Mouse (Mus musculus) cerebellum, adult 8-10 months (tissue): ENCODE measurements at regions not wholly inside any gene's neighbourhood (a gene's known extent, or its start where the extent isn't known, plus 50 kb on each side); places are given as distances from the start of the nearest gene placed in this dataset.
A peak's percentile ranks its signal among the peaks of the same experiment; 100 is the strongest.

ENCODE experiments used
- DNase-seq: peaks from one replicate; pipeline ENCODE4 v3.0.0; 2022

- DNase-seq: no peak
Measured at GRCm38 (mm10) chr11:27280791-27281190, 687.0 kb upstream of the Vrk2 start.

- peak; percentile 5 for DNase-seq
Measured at GRCm38 (mm10) chr11:27264253-27264652, 670.5 kb upstream of the Vrk2 start.

DNA sequence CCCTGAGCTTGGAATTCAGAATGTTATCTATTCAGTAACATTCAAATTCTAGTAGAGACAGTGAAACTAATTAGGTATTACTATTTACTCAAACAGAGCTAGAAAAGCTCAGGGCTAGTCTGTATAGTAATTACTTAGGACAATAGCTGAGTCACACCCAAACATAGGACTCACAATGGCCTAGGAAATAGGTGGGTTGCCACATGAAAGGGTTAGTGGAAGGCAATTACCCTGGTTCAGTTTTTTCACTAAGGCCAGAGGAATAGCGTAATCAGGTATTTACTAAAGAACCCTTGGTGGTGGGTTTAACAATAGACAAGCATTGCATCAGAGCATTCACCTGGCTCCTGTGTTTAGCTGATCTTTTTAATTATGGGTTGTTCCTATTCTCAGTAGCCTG is 664.7 kb upstream of the Vrk2 start:
- no peak for DNase-seq

- DNase-seq: no peak
Measured at GRCm38 (mm10) chr11:27235884-27236283, 642.1 kb upstream of the Vrk2 start.

DNA sequence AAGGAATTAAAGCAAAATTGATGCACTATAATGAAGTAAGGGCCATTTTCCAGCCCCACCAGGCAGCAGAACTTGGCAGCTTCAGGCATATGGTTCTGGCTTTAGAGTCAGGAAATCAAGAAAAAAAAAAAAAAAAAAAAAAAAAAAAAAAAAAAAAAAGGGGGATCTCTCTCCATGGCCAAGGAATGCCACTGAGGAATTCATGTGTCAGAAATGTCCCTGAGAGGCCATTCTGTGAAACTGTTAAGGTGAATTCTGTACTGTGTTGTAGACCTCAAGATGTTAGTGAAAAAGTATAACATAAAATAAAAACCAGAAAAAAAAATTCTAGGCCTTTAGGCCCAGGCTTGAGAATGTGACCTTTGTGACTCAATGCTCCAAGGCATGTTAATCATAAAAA is 632.7 kb upstream of the Vrk2 start:
- no peak for DNase-seq

DNA sequence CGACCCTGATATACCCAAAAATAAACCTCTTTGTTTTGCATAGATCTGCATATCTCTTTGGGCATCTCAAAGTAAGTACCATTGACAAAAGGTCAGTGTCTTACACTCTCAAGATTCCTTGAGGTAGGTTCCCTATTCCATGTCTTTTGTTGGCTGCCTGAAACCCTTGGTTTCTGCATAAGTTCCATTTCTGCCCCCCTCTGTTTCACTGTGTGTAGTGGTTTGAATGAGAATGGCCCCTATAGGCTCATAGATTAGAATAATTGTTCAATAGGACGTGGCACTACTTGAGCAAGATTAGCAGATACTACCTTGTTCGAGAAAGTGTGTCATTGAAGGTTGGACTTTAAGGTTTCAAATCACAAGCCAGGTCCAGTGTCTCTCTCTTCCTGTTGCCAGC is 628.6 kb upstream of the Vrk2 start:
- no peak for DNase-seq

GRCm38 (mm10) chr11:27221956-27222355 is 628.2 kb upstream of the Vrk2 start:
- DNase-seq: no peak

GRCm38 (mm10) chr11:27219715-27220699 is 626.2 kb upstream of the Vrk2 start:
- DNase-seq: no peak

GRCm38 (mm10) chr11:27215752-27216151 is 622.0 kb upstream of the Vrk2 start:
- no peak for DNase-seq

GRCm38 (mm10) chr11:27203330-27204214 is 609.8 kb upstream of the Vrk2 start:
- no peak for DNase-seq

- DNase-seq: no peak
Measured at GRCm38 (mm10) chr11:27184035-27184434, 590.2 kb upstream of the Vrk2 start.

GRCm38 (mm10) chr11:27183422-27183821 is 589.6 kb upstream of the Vrk2 start:
- no peak for DNase-seq

DNA sequence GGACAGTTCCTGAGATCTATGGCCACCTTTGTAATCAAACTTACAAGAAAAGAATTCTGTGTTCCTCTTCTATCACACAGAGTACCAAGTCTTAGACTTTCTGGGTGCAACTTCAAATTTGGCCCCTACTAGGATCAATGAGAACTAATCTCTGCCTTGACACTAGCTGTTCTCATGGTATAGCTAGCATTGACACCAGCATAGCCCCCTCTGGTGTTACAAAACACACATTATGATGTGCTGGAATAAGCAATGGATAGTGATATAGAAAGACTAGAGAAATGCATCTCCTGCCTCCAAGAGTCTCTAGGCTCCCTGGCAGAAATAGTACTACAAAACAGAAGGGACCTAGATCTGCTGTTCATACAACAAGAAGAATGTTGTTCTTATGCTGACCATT is 566.6 kb upstream of the Vrk2 start:
- DNase-seq: no peak
